ENCODE assay signal across 8 mouse cellular contexts in the genomic region with DNA sequence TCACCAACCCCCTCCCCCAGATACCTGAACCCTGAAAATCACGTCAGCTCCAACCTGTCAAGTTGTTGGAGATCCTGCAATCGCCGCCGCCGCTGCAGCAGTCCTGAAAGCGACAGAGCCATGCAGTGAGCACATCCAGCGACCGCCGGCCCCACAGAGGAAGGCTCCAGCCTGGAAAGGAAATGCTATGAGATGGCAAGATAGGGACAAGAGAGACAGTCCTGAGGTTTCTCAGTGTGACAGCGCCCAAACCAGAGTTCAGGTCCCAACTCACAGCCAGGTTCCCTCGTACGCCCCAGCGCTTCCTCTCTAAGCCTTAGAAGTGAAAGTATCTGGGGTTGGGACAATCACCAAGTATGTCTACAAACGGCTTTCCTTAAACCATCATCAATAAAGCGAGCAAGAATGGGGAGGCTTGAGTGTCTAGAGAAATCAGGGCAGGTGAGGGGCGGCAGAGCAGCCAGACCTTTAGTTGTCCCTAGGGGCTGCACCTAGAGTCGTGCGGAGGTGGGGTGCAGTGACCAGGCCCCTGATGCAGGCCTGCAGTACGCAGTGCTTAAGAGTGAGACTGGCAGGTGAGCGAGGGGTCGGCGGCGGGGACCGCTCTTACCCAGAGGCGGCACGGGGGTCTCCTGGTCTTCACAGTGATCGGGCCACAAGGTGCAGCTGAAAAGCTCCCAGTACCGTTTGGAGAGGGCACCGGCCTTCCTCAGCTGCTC. TPM values are rescaled to one million over a fixed set of nuclear protein-coding genes. Genes with fewer than 3 reads are reported as not detected.
A peak's percentile ranks its signal among the peaks of the same experiment; 100 is the strongest.
DNase-seq lines count a peak whose midpoint lies in the region; ATAC-seq and TF ChIP-seq lines count a peak whose summit lies in the region.

No protein-coding gene starts in this region.

- H3K36me3 ChIP-seq in C2C12 (ENCODE audit: control insufficient read depth, insufficient read depth): peaks cover 3% of the 10 kb centered on the region
- no peaks in the 10 kb centered on the region for H3K36me3 ChIP-seq in forebrain, embryonic 11.5 days (ENCODE audit: control insufficient read depth, insufficient read depth, low read length)
- peaks cover under 1% of the 10 kb centered on the region; the same call in 1 of the 2 replicates for H3K36me3 ChIP-seq in hindbrain, postnatal 0 days (ENCODE audit: insufficient read depth, low read length)
- no peaks in the 10 kb centered on the region for H3K36me3 ChIP-seq in liver, embryonic 16.5 days (ENCODE audit: control insufficient read depth, insufficient read depth)
- peaks cover under 1% of the 10 kb centered on the region; the same call in 1 of the 2 replicates for H3K36me3 ChIP-seq in neural tube, embryonic 12.5 days

- no peaks in the 10 kb centered on the region for H3K79me2 ChIP-seq in C2C12 (ENCODE audit: control insufficient read depth, insufficient read depth)

- peaks cover 2% of the 10 kb centered on the region for H3K79me3 ChIP-seq in C2C12 (ENCODE audit: low read depth)

- H3K4me3 ChIP-seq in C2C12 (ENCODE audit: insufficient read depth, poor library complexity, severe bottlenecking): peak overlapping the region; percentile 64
- H3K4me3 ChIP-seq in forebrain, embryonic 11.5 days (ENCODE audit: low read depth, low read length): peak overlapping the region; percentile 47
- peak overlapping the region; percentile 50 for H3K4me3 ChIP-seq in hindbrain, postnatal 0 days (ENCODE audit: low read length)
- H3K4me3 ChIP-seq in liver, embryonic 16.5 days (ENCODE audit: low read depth, low read length): peak overlapping the region; percentile 68
- H3K4me3 ChIP-seq in neural tube, embryonic 12.5 days: peak overlapping the region; percentile 55

- no peaks in the 10 kb centered on the region for H3K27me3 ChIP-seq in C2C12 (ENCODE audit: control insufficient read depth, insufficient read depth, insufficient read length)
- H3K27me3 ChIP-seq in forebrain, embryonic 11.5 days (ENCODE audit: control insufficient read depth, insufficient read depth, low read length): 0 out of 2 replicates have a peak, but pooled peaks cover 5% of the 10 kb centered on the region
- no peaks in the 10 kb centered on the region for H3K27me3 ChIP-seq in hindbrain, postnatal 0 days (ENCODE audit: insufficient read depth, low read length)
- H3K27me3 ChIP-seq in liver, embryonic 16.5 days (ENCODE audit: control insufficient read depth, insufficient read depth, low read depth, low read length): no peaks in the 10 kb centered on the region; the same call in 1 of the 2 replicates
- H3K27me3 ChIP-seq in neural tube, embryonic 12.5 days (replicated peaks): peaks cover 3% of the 10 kb centered on the region; the same call in 1 of the 2 replicates

- no peak overlapping the region for H3K27ac ChIP-seq in forebrain, embryonic 11.5 days (ENCODE audit: low read depth, low read length)
- H3K27ac ChIP-seq in hindbrain, postnatal 0 days: no peak overlapping the region
- 0 out of 2 replicates have a peak overlapping the region, but pooled peaks have one; percentile 5 for H3K27ac ChIP-seq in liver, embryonic 16.5 days (ENCODE audit: low read length)
- no peak overlapping the region for H3K27ac ChIP-seq in neural tube, embryonic 12.5 days

- H3ac ChIP-seq in C2C12 (ENCODE audit: control insufficient read depth, insufficient read length, low read depth): peak overlapping the region; percentile 86

- H3K9me3 ChIP-seq in forebrain, embryonic 11.5 days (ENCODE audit: control insufficient read depth, low read length): no peaks in the 10 kb centered on the region
- no peaks in the 10 kb centered on the region for H3K9me3 ChIP-seq in hindbrain, postnatal 0 days (ENCODE audit: low read length)
- no peaks in the 10 kb centered on the region for H3K9me3 ChIP-seq in liver, embryonic 16.5 days (replicated peaks; ENCODE audit: control insufficient read depth, low read length)
- no peaks in the 10 kb centered on the region for H3K9me3 ChIP-seq in neural tube, embryonic 12.5 days

- ATAC-seq in forebrain, embryonic 11.5 days (replicated peaks; ENCODE audit: low FRiP score): peak; percentile 53
- peak; percentile 21; the same call in 1 of the 2 replicates for ATAC-seq in hindbrain, postnatal 0 days
- peak; percentile 16; the same call in 1 of the 2 replicates for ATAC-seq in liver, embryonic 16.5 days (ENCODE audit: low read depth)
- ATAC-seq in neural tube, embryonic 12.5 days (ENCODE audit: low FRiP score, low read depth): peak; percentile 42; the same call in 1 of the 2 replicates

- 1% methylated on average over 27 of the region's 29 CpGs for WGBS in forebrain, embryonic 11.5 days
- 5% methylated on average over 29 of the region's 29 CpGs for WGBS in hindbrain, postnatal 0 days
- under 1% methylated on average over 29 of the region's 29 CpGs for WGBS in liver, embryonic 16.5 days (ENCODE audit: insufficient replicate concordance)
- WGBS in neural tube, embryonic 12.5 days: 1% methylated on average over 29 of the region's 29 CpGs

- peaks cover 6% of the 10 kb centered on the region for H3K4me1 ChIP-seq in forebrain, embryonic 11.5 days (replicated peaks; ENCODE audit: control insufficient read depth, insufficient read depth, low read length)
- no peaks in the 10 kb centered on the region; the same call in 1 of the 2 replicates for H3K4me1 ChIP-seq in hindbrain, postnatal 0 days (ENCODE audit: insufficient read depth, low read length)
- H3K4me1 ChIP-seq in liver, embryonic 16.5 days (ENCODE audit: control insufficient read depth, low read depth, low read length): peaks cover 9% of the 10 kb centered on the region
- H3K4me1 ChIP-seq in neural tube, embryonic 12.5 days: peaks cover 25% of the 10 kb centered on the region

- DNase-seq in R1 (ENCODE audit: low read depth, low spot score): peak; percentile 61
- DNase-seq in forebrain, embryonic 11.5 days (ENCODE audit: low spot score): peak; percentile 62
- no peak for DNase-seq in hindbrain, postnatal 0 days (ENCODE audit: low spot score)
- DNase-seq in ovary, adult 18-20 months (ENCODE audit: low spot score): no peak
- DNase-seq in urinary bladder, postnatal 36 days (ENCODE audit: low spot score in 2 of 2): no peak

- TF ChIP-seq CTCF in C2C12 (IDR thresholded peaks at IDR 0.05; ENCODE audit: control insufficient read depth, insufficient read depth, insufficient read length): no peak
- TF ChIP-seq CTCF in hindbrain, postnatal 0 days (IDR thresholded peaks at IDR 0.05; ENCODE audit: low read depth): no peak

- H3K4me2 ChIP-seq in forebrain, embryonic 11.5 days (ENCODE audit: low read depth, low read length, severe bottlenecking): peak overlapping the region; percentile 93
- peak overlapping the region; percentile 98 for H3K4me2 ChIP-seq in hindbrain, postnatal 0 days (ENCODE audit: low read depth, low read length)
- H3K4me2 ChIP-seq in liver, embryonic 16.5 days (ENCODE audit: low read depth, low read length): peak overlapping the region; percentile 90
- peak overlapping the region; percentile 99 for H3K4me2 ChIP-seq in neural tube, embryonic 12.5 days (replicated peaks)

- peak overlapping the region; percentile 62 for H3K9ac ChIP-seq in forebrain, embryonic 11.5 days (ENCODE audit: low read length)
- H3K9ac ChIP-seq in hindbrain, postnatal 0 days (replicated peaks; ENCODE audit: low read length): peak overlapping the region; percentile 43
- peak overlapping the region; percentile 64 for H3K9ac ChIP-seq in liver, embryonic 16.5 days (ENCODE audit: low read depth, low read length)
- peak overlapping the region; percentile 65 for H3K9ac ChIP-seq in neural tube, embryonic 12.5 days

TF ChIP-seq in C2C12, 6 proteins besides CTCF, POLR2A, EP300 and RAD21:
- TF ChIP-seq MYOG (IDR thresholded peaks at IDR 0.05; ENCODE audit: control insufficient read depth, extremely low read depth, insufficient read length): no peak
- TF ChIP-seq CEBPB (IDR thresholded peaks at IDR 0.05; ENCODE audit: low read depth): no peak
- TF ChIP-seq USF1 (IDR thresholded peaks at IDR 0.05; ENCODE audit: low read depth): no peak
- TF ChIP-seq MAX (IDR thresholded peaks at IDR 0.05): no peak
- no peak for TF ChIP-seq MYOD1 (IDR thresholded peaks at IDR 0.05; ENCODE audit: control insufficient read depth, insufficient read length, low read depth)
- no peak for TF ChIP-seq FOSL1 (IDR thresholded peaks at IDR 0.05; ENCODE audit: insufficient read depth, low read length, poor library complexity, severe bottlenecking)
TF ChIP-seq in C2C12: peak in this region for 0.

RNA-seq across cellular contexts. Expression of a gene that starts 0.5 kb away (rescaled TPM):
- 10.6 TPM for polyA plus RNA-seq in C2C12 (2012; fragmentation: generic; extraction: Trizol)
- 5.2 and 7.8 TPM in 2 replicates for polyA plus RNA-seq in forebrain, embryonic 11.5 days (2014; fragmentation: Nextera tagmentation; extraction: Ambion mirVana)
- total RNA-seq in hindbrain, postnatal 0 days (2014; rRNA removed): 2.4 and 5.6 TPM in 2 replicates
- polyA plus RNA-seq in hindbrain, postnatal 0 days (2015; fragmentation: Nextera tagmentation; extraction: Ambion mirVana): 3.0 and 4.3 TPM in 2 replicates
- polyA plus RNA-seq in liver, embryonic 16.5 days (2015; fragmentation: Nextera tagmentation; extraction: Ambion mirVana): 3.7 and 3.9 TPM in 2 replicates
- 3.3 TPM in 2 replicates for polyA plus RNA-seq in neural tube, embryonic 12.5 days (2016; fragmentation: Nextera tagmentation; extraction: Ambion mirVana)

RNA-seq across cellular contexts. Expression of a gene that starts 45.3 kb away (rescaled TPM):
- 19.9 TPM for polyA plus RNA-seq in C2C12 (2012; fragmentation: generic; extraction: Trizol)
- polyA plus RNA-seq in forebrain, embryonic 11.5 days (2014; fragmentation: Nextera tagmentation; extraction: Ambion mirVana): 22.9 and 23.4 TPM in 2 replicates
- total RNA-seq in hindbrain, postnatal 0 days (2014; rRNA removed): 53.7 TPM in 2 replicates
- 27.7 and 29.6 TPM in 2 replicates for polyA plus RNA-seq in hindbrain, postnatal 0 days (2015; fragmentation: Nextera tagmentation; extraction: Ambion mirVana)
- 7.2 and 8.0 TPM in 2 replicates for polyA plus RNA-seq in liver, embryonic 16.5 days (2015; fragmentation: Nextera tagmentation; extraction: Ambion mirVana)
- 26.8 and 28.6 TPM in 2 replicates for polyA plus RNA-seq in neural tube, embryonic 12.5 days (2016; fragmentation: Nextera tagmentation; extraction: Ambion mirVana)

Comparison
In these comparisons a context has a peak if more than half of its experiments do, and no peak if none do; other contexts are left out.
1. DNase-seq: peak in R1 (single experiment) and forebrain, embryonic 11.5 days (single experiment); none in hindbrain, postnatal 0 days (single experiment), ovary, adult 18-20 months (single experiment) and urinary bladder, postnatal 36 days (0 of 2).
2. Peak in every context shown above with its lines, with median percentiles within 50 percentile points of each other: H3K4me3 ChIP-seq, ATAC-seq, H3K4me2 ChIP-seq and H3K9ac ChIP-seq.